Mouse (Mus musculus) heart, embryonic 14.5 days (tissue): ENCODE results near the gene Prss2. TPM values are rescaled to one million over a fixed set of nuclear protein-coding genes. Genes with fewer than 3 reads are reported as not detected.
"Not testable (repeated sequence)": the region's sequence is repeated elsewhere in the genome, so short reads cannot be mapped to it uniquely, and the experiment has no call there.

ENCODE experiments used
- ATAC-seq: fragments of 200-750 bp; cut with Nextera tagmentation; 2 replicates; pipeline ENCODE4 v1.8.0; 2017; ENCODE audit warnings: low read depth, moderate TSS enrichment; ENCODE audit not compliant: insufficient number of reproducible peaks, insufficient read depth, low FRiP score
- H3K27ac ChIP-seq, 2 experiments: fragments of 200-500 bp in 1 of 2; fragments of 300-500 bp in 1 of 2; sonication (generic) in 1 of 2; replicated peaks in 1 of 2; 2 replicates each; pipeline ENCODE4 v1.5.1; 2012 to 2014; ENCODE audit warnings: low read depth in 2 of 2, low read length in 2 of 2, control low read depth in 1 of 2, mild to moderate bottlenecking in 1 of 2, mixed read lengths in 1 of 2; ENCODE audit not compliant: control insufficient read depth in 1 of 2, insufficient read depth in 1 of 2
- H3K27me3 ChIP-seq: fragments of 300-500 bp; sonication (generic); 2 replicates; pipeline ENCODE4 v1.6.1; 2014; ENCODE audit warnings: mild to moderate bottlenecking, low read length, control low read depth; ENCODE audit not compliant: control insufficient read depth, insufficient read depth
- H3K36me3 ChIP-seq: fragments of 300-500 bp; sonication (generic); 2 replicates; pipeline ENCODE4 v1.6.1; 2014; ENCODE audit warnings: mild to moderate bottlenecking, control low read depth, low read length, mixed read lengths; ENCODE audit not compliant: control insufficient read depth, insufficient read depth
- H3K4me1 ChIP-seq, 2 experiments: fragments of 200-500 bp in 1 of 2; fragments of 300-500 bp in 1 of 2; sonication (generic) in 1 of 2; 2 replicates each; pipeline ENCODE4 v1.6.1; 2012 to 2014; ENCODE audit warnings: low read length in 2 of 2, control low read depth in 1 of 2, mixed read lengths in 1 of 2; ENCODE audit not compliant: control insufficient read depth in 2 of 2, insufficient read depth in 2 of 2
- H3K4me2 ChIP-seq: fragments of 300-500 bp; sonication (generic); 2 replicates; pipeline ENCODE4 v1.6.1; 2014; ENCODE audit warnings: mild to moderate bottlenecking, low read length
- H3K4me3 ChIP-seq, 2 experiments: fragments of 200-500 bp in 1 of 2; fragments of 300-500 bp in 1 of 2; sonication (generic) in 1 of 2; 2 replicates each; pipeline ENCODE4 v1.5.1; 2012 to 2014; ENCODE audit warnings: low read length in 2 of 2, mild to moderate bottlenecking in 2 of 2, control low read depth in 1 of 2, low read depth in 1 of 2, moderate library complexity in 1 of 2; ENCODE audit not compliant: control insufficient read depth in 1 of 2, insufficient read depth in 1 of 2
- H3K9ac ChIP-seq: fragments of 300-500 bp; sonication (generic); 2 replicates; pipeline ENCODE4 v1.6.1; 2014; ENCODE audit warnings: mild to moderate bottlenecking, low read length
- H3K9me3 ChIP-seq: fragments of 300-500 bp; sonication (generic); 2 replicates; pipeline ENCODE4 v1.6.1; 2016; ENCODE audit warnings: low read length, control low read depth; ENCODE audit not compliant: control insufficient read depth
- WGBS: fragments of 180-500 bp; shearing (Covaris S2); extraction: QIAGEN DNeasy Blood & Tissue Kit; methylation state at CpG from one replicate; pipeline ENCODE4 v1.1.7; 2014; 5-methylcytosine and 5-hydroxymethylcytosine counted together
- polyA plus RNA-seq: library from polyadenylated mRNA; unstranded; fragments of >200 nt; fragmentation: Nextera tagmentation; extraction: Ambion mirVana; gene quantifications from 2 replicates; pipeline ENCODE4 v1.2.1, GENCODE M21; 2014

Gene Prss2
- not detected in 2 replicates for polyA plus RNA-seq

GRCm38 (mm10) chr6:41521487-41521886 is at the start of gene Prss2:
TSS of gene Prss2 (plus strand) at chr6:41521787.
- no peaks in the 10 kb centered on the region for H3K9me3 ChIP-seq
- no peaks in the 10 kb centered on the region for H3K4me1 ChIP-seq
- no peak for ATAC-seq
- no peak within 1 kb of the TSS for H3K27ac ChIP-seq
- no peaks in the 10 kb centered on the region for H3K27me3 ChIP-seq
- no peak within 1 kb of the TSS for H3K4me3 ChIP-seq
- H3K9ac ChIP-seq = no peak within 1 kb of the TSS
- no peaks in the 10 kb centered on the region for H3K36me3 ChIP-seq
- H3K4me2 ChIP-seq = no peak within 1 kb of the TSS
- WGBS = 60% methylated on average over 1 of the region's 1 CpGs

GRCm38 (mm10) chr6:41499374-41499773 is 22.2 kb upstream of the Prss2 start:
- ATAC-seq = no peak
- 69% methylated on average over 3 of the region's 3 CpGs for WGBS

GRCm38 (mm10) chr6:41504915-41505314 is 16.7 kb upstream of the Prss2 start:
- H3K4me1 ChIP-seq = no peaks in the 10 kb centered on the region
- no peak for ATAC-seq
- H3K4me2 ChIP-seq = no peak overlapping the region
- H3K36me3 ChIP-seq = no peaks in the 10 kb centered on the region
- WGBS = 68% methylated on average over 2 of the region's 2 CpGs
- no peak overlapping the region for H3K4me3 ChIP-seq
- H3K9ac ChIP-seq = no peak overlapping the region
- no peaks in the 10 kb centered on the region for H3K27me3 ChIP-seq
- no peaks in the 10 kb centered on the region for H3K9me3 ChIP-seq
- H3K27ac ChIP-seq = no peak overlapping the region

More at GRCm38 (mm10) chr6:41499374-41499773, 22.2 kb upstream of the Prss2 start:
- H3K4me3 ChIP-seq = no peak overlapping the region
- H3K27me3 ChIP-seq = no peaks in the 10 kb centered on the region
- no peaks in the 10 kb centered on the region for H3K36me3 ChIP-seq
- no peak overlapping the region for H3K4me2 ChIP-seq
- no peaks in the 10 kb centered on the region for H3K4me1 ChIP-seq
- H3K27ac ChIP-seq = no peak overlapping the region
- H3K9ac ChIP-seq = no peak overlapping the region
- 0 out of 2 replicates have a peak, but pooled peaks cover 5% of the 10 kb centered on the region for H3K9me3 ChIP-seq

- H3K4me2 ChIP-seq = no peak overlapping the region
- H3K4me3 ChIP-seq = no peak overlapping the region
- no peaks in the 10 kb centered on the region for H3K9me3 ChIP-seq
- H3K27ac ChIP-seq = no peak overlapping the region
- H3K27me3 ChIP-seq = no peaks in the 10 kb centered on the region
- no peaks in the 10 kb centered on the region for H3K4me1 ChIP-seq
- no peak for ATAC-seq
- H3K36me3 ChIP-seq = no peaks in the 10 kb centered on the region
- WGBS = 64% methylated on average over 6 of the region's 6 CpGs
- no peak overlapping the region for H3K9ac ChIP-seq
Observed at GRCm38 (mm10) chr6:41505323-41505722, 16.3 kb upstream of the Prss2 start.

DNA sequence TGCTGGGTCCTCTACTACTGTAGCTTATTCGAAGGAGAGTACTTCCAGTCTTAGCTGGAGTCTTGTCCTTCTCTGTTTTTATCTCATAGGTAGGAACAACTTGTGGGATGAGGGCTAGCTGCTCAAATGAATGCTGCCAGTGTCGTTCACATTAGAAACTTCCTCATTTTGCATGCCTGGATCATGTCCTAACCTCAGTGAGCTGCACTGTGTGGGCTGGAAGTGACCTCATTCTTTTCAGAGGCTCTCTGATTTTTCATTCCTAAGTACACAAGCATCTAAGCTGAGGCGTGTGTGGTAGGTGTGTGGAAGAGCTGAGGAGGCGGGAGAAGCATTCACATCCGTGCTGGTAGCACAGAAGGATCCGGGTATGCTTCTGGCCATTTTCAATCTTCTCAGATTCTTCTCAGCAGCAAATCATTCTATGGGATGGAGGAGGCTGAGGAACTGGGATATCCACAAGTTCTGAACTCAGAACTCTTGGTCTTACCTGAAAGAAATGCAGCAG is 3.5 kb upstream of the Prss2 start:
- Histone ChIP-seq H3K4me3 (no peak overlapping the region), H3K9me3 (no peaks in the 10 kb centered on the region), H3K27ac (no peak overlapping the region), H3K36me3 (no peaks in the 10 kb centered on the region), H3K9ac (no peak overlapping the region), H3K4me1 (no peaks in the 10 kb centered on the region), H3K4me2 (no peak overlapping the region), H3K27me3 (no peaks in the 10 kb centered on the region)
- ATAC-seq = no peak
- WGBS = 69% methylated on average over 6 of the region's 6 CpGs

- Histone ChIP-seq H3K27ac (no peak overlapping the region), H3K9me3 (no peaks in the 10 kb centered on the region), H3K4me2 (no peak overlapping the region), H3K4me1 (no peaks in the 10 kb centered on the region), H3K4me3 (no peak overlapping the region), H3K9ac (no peak overlapping the region), H3K27me3 (no peaks in the 10 kb centered on the region), H3K36me3 (no peaks in the 10 kb centered on the region)
- ATAC-seq = no peak
Observed at GRCm38 (mm10) chr6:41526453-41526852, 4.9 kb downstream of the Prss2 start.

DNA sequence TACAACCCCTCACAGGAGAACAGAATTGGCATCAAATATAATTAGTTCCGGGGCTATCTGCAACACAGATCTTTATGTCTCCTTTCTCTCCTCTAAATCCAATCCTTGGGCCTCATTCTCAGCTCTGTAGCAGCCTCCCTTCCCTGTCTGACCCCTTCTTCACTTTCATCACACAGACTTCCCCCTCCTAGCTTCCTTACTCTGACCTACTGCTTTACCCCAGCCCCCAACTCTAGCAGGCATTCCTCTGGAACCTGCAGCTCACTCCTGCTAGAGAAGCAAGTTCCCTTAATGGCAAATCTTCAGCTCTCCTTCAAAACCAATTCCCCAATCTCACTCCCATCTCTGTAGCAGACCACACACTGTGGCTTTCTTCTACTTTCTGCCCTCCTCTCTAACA is 5.8 kb downstream of the Prss2 start:
- no peaks in the 10 kb centered on the region for H3K27me3 ChIP-seq
- WGBS = 94% methylated on average over 1 of the region's 1 CpGs
- no peak overlapping the region for H3K9ac ChIP-seq
- no peak overlapping the region for H3K4me2 ChIP-seq
- H3K36me3 ChIP-seq = no peaks in the 10 kb centered on the region
- no peaks in the 10 kb centered on the region for H3K4me1 ChIP-seq
- no peaks in the 10 kb centered on the region for H3K9me3 ChIP-seq
- ATAC-seq = no peak
- no peak overlapping the region for H3K27ac ChIP-seq
- H3K4me3 ChIP-seq = no peak overlapping the region

DNA sequence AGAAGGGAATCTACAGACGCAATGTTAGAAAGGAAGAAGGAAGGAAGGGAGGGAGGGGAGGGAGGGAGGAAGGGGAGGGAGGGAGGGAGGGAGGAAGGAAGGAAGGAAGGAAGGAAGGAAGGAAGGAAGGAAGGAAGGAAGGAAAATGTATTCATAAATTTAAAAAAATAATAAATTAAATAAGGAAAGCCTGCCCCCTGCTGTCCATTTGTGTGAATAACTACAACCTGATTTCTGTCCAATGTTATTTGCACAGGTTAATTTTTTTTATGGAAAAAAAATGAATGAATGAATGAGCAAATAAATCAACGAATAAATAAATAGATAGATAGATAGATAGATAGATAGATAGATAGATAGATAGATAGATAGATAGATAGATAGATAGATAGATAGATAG is 8.4 kb downstream of the Prss2 start:
- H3K27me3 ChIP-seq, ATAC-seq: not testable (repeated sequence)
- WGBS = 41% methylated on average over 2 of the region's 2 CpGs

More for the DNA sequence above, 8.4 kb downstream of the Prss2 start:
- H3K27ac ChIP-seq, H3K9me3 ChIP-seq, H3K4me2 ChIP-seq, H3K4me3 ChIP-seq, H3K4me1 ChIP-seq, H3K9ac ChIP-seq, H3K36me3 ChIP-seq: not testable (repeated sequence)
